ENCODE assay signal across 21 mouse cellular contexts in genomic region chr7:102370526-102370925, GRCm38 (mm10).
A peak's percentile ranks its signal among the peaks of the same experiment; 100 is the strongest.
DNase-seq lines count a peak whose midpoint lies in the region; ATAC-seq lines count a peak whose summit lies in the region.
"Had no signal": no experiment of that assay in that cellular context is flagged by ENCODE, and none has a peak within 500 bp of the region (broad histone marks: within the 10 kb centered on the region; RNA-seq: fewer than 3 reads in every experiment).

No protein-coding gene starts in this region.

- H3K27me3 ChIP-seq in forebrain, embryonic 15.5 days = no peaks in the 10 kb centered on the region
- no peaks in the 10 kb centered on the region for H3K27me3 ChIP-seq in forebrain, embryonic 11.5 days (ENCODE audit: control insufficient read depth, insufficient read depth, low read length)
- H3K27me3 ChIP-seq: CH12.LX; embryonic facial prominence, embryonic 12.5 days; forebrain, embryonic 13.5 days; hindbrain, embryonic 12.5 days; Patski had no signal

- no peak for ATAC-seq in forebrain, embryonic 15.5 days (replicated peaks)
- ATAC-seq in forebrain, embryonic 11.5 days (replicated peaks; ENCODE audit: low FRiP score) = no peak
- ATAC-seq: activated CD4-positive, CD25-positive, alpha-beta regulatory T cell, adult 4 months; inflammation-experienced regulatory T-cells, adult 6 months; intestine, postnatal 0 days; Patski had no signal

- no peak overlapping the region for H3K4me3 ChIP-seq in forebrain, embryonic 15.5 days
- no peak overlapping the region for H3K4me3 ChIP-seq in forebrain, embryonic 11.5 days (ENCODE audit: low read depth, low read length)
- H3K4me3 ChIP-seq: embryonic facial prominence, embryonic 12.5 days; forebrain, embryonic 13.5 days; heart, embryonic 10.5 days; hindbrain, embryonic 12.5 days had no signal

- H3K9ac ChIP-seq in forebrain, embryonic 15.5 days (replicated peaks) = no peak overlapping the region
- H3K9ac ChIP-seq in forebrain, embryonic 11.5 days (ENCODE audit: low read length) = no peak overlapping the region
- H3K9ac ChIP-seq: embryonic facial prominence, embryonic 12.5 days; forebrain, embryonic 13.5 days; hindbrain, embryonic 12.5 days had no signal

- no peaks in the 10 kb centered on the region for H3K4me1 ChIP-seq in forebrain, embryonic 15.5 days
- no peaks in the 10 kb centered on the region for H3K4me1 ChIP-seq in forebrain, embryonic 11.5 days (replicated peaks; ENCODE audit: control insufficient read depth, insufficient read depth, low read length)
- H3K4me1 ChIP-seq: embryonic facial prominence, embryonic 12.5 days; forebrain, embryonic 13.5 days; heart, embryonic 10.5 days had no signal

- H3K9me3 ChIP-seq in forebrain, embryonic 15.5 days = no peaks in the 10 kb centered on the region
- no peaks in the 10 kb centered on the region for H3K9me3 ChIP-seq in forebrain, embryonic 11.5 days (ENCODE audit: control insufficient read depth, low read length)
- H3K9me3 ChIP-seq: embryonic facial prominence, embryonic 12.5 days; forebrain, embryonic 13.5 days; heart, embryonic 10.5 days; hindbrain, embryonic 12.5 days had no signal

- 91% methylated on average over 5 of the region's 5 CpGs for WGBS in forebrain, embryonic 15.5 days
- WGBS in forebrain, embryonic 11.5 days = 89% methylated on average over 5 of the region's 5 CpGs

- H3K27ac ChIP-seq in forebrain, embryonic 15.5 days (replicated peaks) = peak overlapping the region; percentile 70
- H3K27ac ChIP-seq in forebrain, embryonic 11.5 days (ENCODE audit: low read depth, low read length) = no peak overlapping the region
- H3K27ac ChIP-seq: embryonic facial prominence, embryonic 12.5 days; heart, embryonic 10.5 days; hindbrain, embryonic 12.5 days had no signal

- DNase-seq in cerebellum, adult 9-10 months = peak; percentile 39
- DNase-seq in cerebellum, adult 9-11 months = no peak
- DNase-seq in forebrain, embryonic 11.5 days (ENCODE audit: low spot score) = no peak
- peak; percentile 65 for DNase-seq in adrenal gland, adult 8-10 months
- peak; percentile 13 for DNase-seq in adrenal gland, postnatal 25 days
- DNase-seq in right cerebral cortex, postnatal 10 days (ENCODE audit: low spot score in 2 of 2) = no peak
- DNase-seq: cerebellum, adult 8-10 months; gastrocnemius, postnatal 14 days; heart, postnatal 10 days; heart, postnatal 4 days; kidney, adult 8-10 months had no signal

- H3K36me3 ChIP-seq in forebrain, embryonic 15.5 days = no peaks in the 10 kb centered on the region
- no peaks in the 10 kb centered on the region for H3K36me3 ChIP-seq in forebrain, embryonic 11.5 days (ENCODE audit: control insufficient read depth, insufficient read depth, low read length)
- H3K36me3 ChIP-seq: embryonic facial prominence, embryonic 12.5 days; heart, embryonic 10.5 days; hindbrain, embryonic 12.5 days had no signal

- no peak overlapping the region for H3K4me2 ChIP-seq in forebrain, embryonic 15.5 days (replicated peaks)
- no peak overlapping the region for H3K4me2 ChIP-seq in forebrain, embryonic 11.5 days (ENCODE audit: low read depth, low read length, severe bottlenecking)
- H3K4me2 ChIP-seq: embryonic facial prominence, embryonic 12.5 days; forebrain, embryonic 13.5 days; hindbrain, embryonic 12.5 days had no signal

Comparison
In these comparisons a context has a peak if more than half of its experiments do, and no peak if none do; other contexts are left out.
1. DNase-seq: peak in cerebellum, adult 9-10 months (single experiment), adrenal gland, adult 8-10 months (single experiment) and adrenal gland, postnatal 25 days (single experiment); none in cerebellum, adult 9-11 months (single experiment), forebrain, embryonic 11.5 days (single experiment) and right cerebral cortex, postnatal 10 days (0 of 2).